Mouse (Mus musculus) spleen, adult 2 months (tissue): ENCODE results near the gene Sema5a. TPM values are rescaled to one million over a fixed set of nuclear protein-coding genes. Genes with fewer than 3 reads are reported as not detected.

Experiments used
- DNase-seq, 2 experiments: peaks; one replicate each; pipeline versions ENCODE4 v3.0.0 to v3.0.0-alpha.2; 2012 to 2021; ENCODE audit warnings: low spot score in 2 of 2, low read depth in 1 of 2
- H3K27ac ChIP-seq: fragments of 200-500 bp; 2 replicates; pipeline ENCODE4 v1.5.1; 2012; ENCODE audit warnings: low read length, inconsistent platforms; ENCODE audit not compliant: insufficient read depth
- H3K27me3 ChIP-seq: fragments of 200-500 bp; 2 replicates; pipeline ENCODE4 v1.6.1; 2012; ENCODE audit warnings: mild to moderate bottlenecking, moderate library complexity, low read length, inconsistent platforms; ENCODE audit not compliant: control insufficient read depth, insufficient read depth
- H3K36me3 ChIP-seq: fragments of 200-500 bp; 2 replicates; pipeline ENCODE4 v1.6.1; 2012; ENCODE audit warnings: mild to moderate bottlenecking, low read length, inconsistent platforms; ENCODE audit not compliant: control insufficient read depth, insufficient read depth
- H3K4me1 ChIP-seq: fragments of 200-500 bp; 2 replicates; pipeline ENCODE4 v1.6.1; 2011; ENCODE audit warnings: inconsistent platforms; ENCODE audit not compliant: control insufficient read depth, insufficient read depth, insufficient read length
- H3K4me3 ChIP-seq: fragments of 200-500 bp; 2 replicates; pipeline ENCODE4 v1.5.1; 2011; ENCODE audit warnings: mild to moderate bottlenecking, inconsistent platforms; ENCODE audit not compliant: insufficient read depth, insufficient read length; ENCODE audit errors: extremely low read depth
- CTCF ChIP-seq: fragments of 200-500 bp; IDR thresholded peaks from 2 replicates; pipeline ENCODE4 v1.5.1; 2011; ENCODE audit warnings: mild to moderate bottlenecking, inconsistent platforms; ENCODE audit not compliant: insufficient read depth, insufficient read length, insufficient replicate concordance; ENCODE audit errors: extremely low read depth
- POLR2A ChIP-seq: fragments of 200-500 bp; IDR thresholded peaks from 2 replicates; pipeline ENCODE4 v1.6.1; 2011; ENCODE audit warnings: low read depth, low read length, inconsistent platforms
- WGBS: fragments of 180-500 bp; shearing (Covaris S2); methylation state at CpG from one replicate; pipeline ENCODE4 v1.1.7; 2018; 5-methylcytosine and 5-hydroxymethylcytosine counted together
- polyA plus RNA-seq: library from polyadenylated mRNA; depleted of rRNA; stranded (reverse); fragments of >200 nt; gene quantifications from 2 replicates; pipeline ENCODE4 v1.2.3, GENCODE M21; 2012

The Sema5a gene
- polyA plus RNA-seq, 1 experiment, result 5.4 TPM

DNA sequence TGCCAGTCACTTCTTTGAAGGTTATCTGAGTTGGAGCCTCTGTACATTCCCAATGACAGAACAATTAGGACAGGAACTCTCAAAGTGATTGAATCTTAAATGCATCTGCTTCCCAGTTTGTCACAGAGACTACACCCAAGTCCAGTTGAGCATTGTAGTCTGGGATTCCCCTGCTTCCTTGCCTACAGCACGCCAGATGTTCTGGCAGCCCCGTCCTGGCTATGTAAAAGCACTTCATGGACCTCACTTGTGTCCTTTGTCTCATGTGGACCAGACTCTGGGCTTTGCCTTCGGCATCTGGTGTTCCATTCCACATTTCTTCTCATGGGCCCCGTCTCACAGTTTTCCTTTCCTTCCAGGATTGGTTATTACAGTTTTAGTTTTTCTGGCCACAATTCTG, 334.7 kb downstream of the Sema5a start:
- 78% methylated on average over 4 of the region's 4 CpGs for WGBS
- Histone ChIP-seq H3K36me3 (no peaks in the 10 kb centered on the region), H3K27ac (no peak overlapping the region), H3K4me1 (no peaks in the 10 kb centered on the region), H3K4me3 (no peak overlapping the region), H3K27me3 (no peaks in the 10 kb centered on the region)
- DNase-seq, result no peak
- TF ChIP-seq CTCF, result no peak
- TF ChIP-seq POLR2A, result no peak

DNA sequence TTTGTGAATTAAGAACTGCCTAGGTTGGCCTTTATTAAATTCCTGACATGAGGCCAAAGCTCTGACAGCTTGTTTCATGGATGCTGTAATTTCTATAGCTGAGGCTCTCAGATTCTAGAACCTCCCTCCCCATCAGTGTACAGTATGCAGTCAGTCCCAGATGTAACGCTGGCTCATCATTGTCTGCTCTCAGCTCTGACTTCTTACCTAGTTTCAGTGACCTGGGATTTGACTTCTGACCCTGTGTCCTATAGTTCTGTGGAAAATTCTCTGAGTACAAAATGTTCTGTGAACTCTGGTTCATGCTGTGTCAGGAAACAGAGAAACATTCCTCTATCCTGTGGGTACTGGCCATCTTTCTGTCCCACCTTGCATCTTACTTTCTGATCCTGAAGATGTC, 346.0 kb downstream of the Sema5a start:
- no peaks in the 10 kb centered on the region for H3K27me3 ChIP-seq
- DNase-seq, result no peak
- WGBS, result 86% methylated on average over 1 of the region's 1 CpGs

DNA sequence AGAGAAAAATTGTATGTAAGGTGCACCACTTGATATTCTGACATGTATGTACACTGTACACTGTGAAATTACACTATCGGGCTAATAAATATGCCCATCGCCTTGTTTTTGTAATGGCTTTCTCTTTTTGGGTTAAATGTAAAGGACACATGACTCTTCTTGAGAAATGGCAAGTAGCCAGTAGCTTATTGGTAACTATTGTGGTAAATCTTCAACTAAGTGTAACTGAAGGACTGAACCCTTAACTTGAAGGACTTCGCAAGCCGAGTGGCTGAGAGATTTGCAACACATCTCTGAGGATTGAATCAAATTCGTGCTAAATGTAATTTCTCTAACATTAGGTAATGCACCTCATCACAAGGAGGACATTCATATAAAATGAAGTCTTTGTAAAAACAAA, 349.1 kb downstream of the Sema5a start:
- 92% methylated on average over 5 of the region's 5 CpGs for WGBS
- Histone ChIP-seq H3K36me3 (no peaks in the 10 kb centered on the region), H3K27me3 (no peaks in the 10 kb centered on the region), H3K4me1 (no peaks in the 10 kb centered on the region), H3K27ac (no peak overlapping the region), H3K4me3 (no peak overlapping the region)
- no peak for DNase-seq
- TF ChIP-seq POLR2A, result no peak

More for the DNA sequence above, 346.0 kb downstream of the Sema5a start:
- TF ChIP-seq CTCF (no peak), POLR2A (no peak)
- H3K4me1 ChIP-seq, result no peaks in the 10 kb centered on the region
- H3K36me3 ChIP-seq, result no peaks in the 10 kb centered on the region
- H3K4me3 ChIP-seq, result no peak overlapping the region
- no peak overlapping the region for H3K27ac ChIP-seq

DNA sequence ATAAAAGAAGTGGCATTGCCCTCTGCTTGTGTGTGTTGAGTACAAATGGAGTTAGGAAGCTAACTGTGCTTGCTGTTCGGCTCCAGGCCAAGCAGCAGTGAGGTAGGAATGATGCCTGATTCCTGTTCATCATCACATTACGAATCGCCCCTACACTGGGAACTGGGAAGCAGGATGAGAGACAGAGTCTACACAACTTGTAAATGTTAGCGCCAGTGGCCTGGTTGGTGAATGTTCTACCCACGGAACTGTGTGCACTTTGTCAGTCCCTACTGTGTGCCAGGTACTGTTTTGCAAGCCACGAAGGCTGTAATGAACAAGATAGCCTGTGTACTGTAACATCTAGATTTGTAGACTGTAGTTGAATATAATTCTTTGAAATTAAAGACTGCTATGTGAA, 352.0 kb downstream of the Sema5a start:
- Histone ChIP-seq H3K36me3 (no peaks in the 10 kb centered on the region), H3K27ac (no peak overlapping the region), H3K27me3 (no peaks in the 10 kb centered on the region), H3K4me3 (no peak overlapping the region), H3K4me1 (no peaks in the 10 kb centered on the region)
- no peak for TF ChIP-seq CTCF
- DNase-seq, result no peak
- WGBS, result 84% methylated on average over 6 of the region's 6 CpGs

DNA sequence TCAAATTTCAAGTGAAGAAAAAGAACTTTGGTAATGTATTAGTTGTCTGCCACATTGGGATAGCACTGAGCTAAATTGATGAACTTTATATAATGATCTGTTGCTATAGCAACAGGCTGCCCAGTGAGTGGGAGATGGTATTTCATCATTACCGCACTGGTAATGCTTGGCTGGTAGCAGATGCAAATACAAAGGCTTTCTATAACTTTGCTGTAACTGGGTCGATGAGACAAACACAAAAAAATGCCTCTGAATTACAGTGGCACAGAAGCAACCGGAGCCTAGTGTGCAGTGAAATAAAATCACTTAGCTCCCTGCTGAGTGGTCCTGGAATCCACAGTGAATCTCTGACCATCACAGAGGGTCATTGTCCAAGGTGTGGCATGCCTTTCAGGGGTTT, 352.6 kb downstream of the Sema5a start:
- no peaks in the 10 kb centered on the region for H3K27me3 ChIP-seq
- WGBS, result 90% methylated on average over 3 of the region's 3 CpGs
- no peaks in the 10 kb centered on the region for H3K36me3 ChIP-seq
- H3K27ac ChIP-seq, result no peak overlapping the region
- no peak overlapping the region for H3K4me3 ChIP-seq
- TF ChIP-seq POLR2A (no peak), CTCF (no peak)
- DNase-seq, result no peak
- H3K4me1 ChIP-seq, result no peaks in the 10 kb centered on the region

DNA sequence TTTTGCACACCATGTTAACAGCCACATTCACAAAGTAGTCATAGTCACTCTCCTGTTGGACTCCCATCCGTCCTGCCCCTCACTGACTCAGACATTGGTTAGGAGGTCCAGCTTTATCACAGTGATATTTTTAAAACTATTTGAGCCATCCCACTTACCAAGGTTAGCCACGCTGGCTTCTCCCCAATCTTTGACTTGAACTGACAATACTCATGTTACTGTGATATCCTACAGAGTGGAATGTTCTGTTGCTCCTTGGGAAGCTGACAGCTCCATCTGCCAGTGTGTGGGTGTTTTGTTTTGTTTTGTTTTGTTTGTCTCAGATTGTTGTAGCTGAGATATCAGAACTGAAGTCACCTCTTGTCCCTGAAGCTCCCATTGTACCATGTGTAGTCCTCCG, 362.6 kb downstream of the Sema5a start:
- TF ChIP-seq POLR2A, result no peak
- TF ChIP-seq CTCF, result no peak

DNA sequence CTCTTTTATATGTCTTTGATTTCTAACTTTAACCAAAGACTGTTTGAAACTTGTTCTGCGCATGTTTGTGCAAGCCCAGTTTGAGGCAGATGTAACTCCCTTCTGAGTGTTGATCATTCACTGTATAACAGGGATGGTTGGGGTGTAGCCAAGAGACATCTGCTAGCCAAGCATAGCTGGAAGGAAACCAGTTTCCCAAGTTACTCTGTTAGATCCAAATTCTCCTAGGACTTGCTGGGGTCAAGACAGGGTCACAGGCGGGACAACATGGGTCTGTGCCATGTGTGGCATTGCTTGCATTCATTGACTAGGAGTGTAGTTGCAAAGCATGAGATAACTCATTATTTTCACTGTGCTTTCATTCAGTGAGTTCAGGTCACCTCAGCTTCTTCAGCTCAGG, 366.2 kb downstream of the Sema5a start:
- TF ChIP-seq CTCF (no peak), POLR2A (no peak)
- H3K27me3 ChIP-seq, result no peaks in the 10 kb centered on the region
- WGBS, result 85% methylated on average over 2 of the region's 2 CpGs
- H3K4me1 ChIP-seq, result no peaks in the 10 kb centered on the region
- H3K4me3 ChIP-seq, result no peak overlapping the region
- no peak for DNase-seq
- H3K36me3 ChIP-seq, result no peaks in the 10 kb centered on the region
- no peak overlapping the region for H3K27ac ChIP-seq

More for the DNA sequence above, 362.6 kb downstream of the Sema5a start:
- no peak for DNase-seq
- H3K27ac ChIP-seq, result no peak overlapping the region
- H3K27me3 ChIP-seq, result no peaks in the 10 kb centered on the region
- no peak overlapping the region for H3K4me3 ChIP-seq
- WGBS, result 88% methylated on average over 3 of the region's 3 CpGs
- H3K4me1 ChIP-seq, result no peaks in the 10 kb centered on the region
- H3K36me3 ChIP-seq, result no peaks in the 10 kb centered on the region
